In the genomic region with DNA sequence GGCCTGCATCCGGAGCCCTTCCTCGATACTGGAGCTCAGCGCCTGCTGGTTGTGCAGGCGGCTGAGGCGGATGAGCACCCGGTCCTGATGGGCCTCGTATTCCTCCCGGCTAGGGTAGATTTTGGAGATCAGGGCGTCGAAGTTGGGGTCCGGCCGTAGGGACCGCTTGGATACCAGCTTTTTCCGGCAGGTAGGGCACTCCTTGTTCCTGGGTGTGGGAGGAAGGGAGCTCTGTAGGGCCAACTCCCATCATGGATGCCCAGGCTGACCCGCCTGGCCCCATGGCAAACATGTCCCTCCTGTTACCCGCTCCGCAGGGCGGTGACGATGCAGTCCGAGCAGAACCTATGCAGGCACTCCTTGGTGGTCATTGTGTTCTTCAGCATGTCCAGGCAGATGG, we compare ENCODE assay signal across 12 mouse cellular contexts. TPM values are rescaled to one million over a fixed set of nuclear protein-coding genes. Genes with fewer than 3 reads are reported as not detected.
DNase-seq lines count a peak whose midpoint lies in the region; ATAC-seq and TF ChIP-seq lines count a peak whose summit lies in the region.
"Had no signal": no experiment of that assay in that cellular context is flagged by ENCODE, and none has a peak within 500 bp of the region (broad histone marks: within the 10 kb centered on the region; RNA-seq: fewer than 3 reads in every experiment).

No protein-coding gene starts in this region.

- H3K4me1 ChIP-seq in forebrain, embryonic 12.5 days = peaks cover 46% of the 10 kb centered on the region
- H3K4me1 ChIP-seq in forebrain, embryonic 16.5 days (replicated peaks; ENCODE audit: control insufficient read depth, insufficient read depth, low read length) = peaks cover 35% of the 10 kb centered on the region
- peaks cover 52% of the 10 kb centered on the region for H3K4me1 ChIP-seq in E14TG2a.4 (replicated peaks; ENCODE audit: low read depth, low read length)
- H3K4me1 ChIP-seq in embryonic facial prominence, embryonic 10.5 days = peaks cover 53% of the 10 kb centered on the region

- 97% methylated on average over 20 of the region's 20 CpGs for WGBS in forebrain, embryonic 12.5 days
- WGBS in forebrain, embryonic 16.5 days = 97% methylated on average over 20 of the region's 20 CpGs
- WGBS in embryonic facial prominence, embryonic 10.5 days = 96% methylated on average over 20 of the region's 20 CpGs

- no peak overlapping the region for H3K9ac ChIP-seq in forebrain, embryonic 12.5 days
- H3K9ac ChIP-seq in forebrain, embryonic 16.5 days (replicated peaks; ENCODE audit: low read depth, low read length) = no peak overlapping the region
- H3K9ac ChIP-seq: intestine, embryonic 15.5 days; liver, embryonic 12.5 days had no signal

- H3K4me3 ChIP-seq in forebrain, embryonic 12.5 days (replicated peaks) = peak overlapping the region; percentile 69; the same call in 1 of the 2 replicates
- H3K4me3 ChIP-seq in forebrain, embryonic 16.5 days (replicated peaks; ENCODE audit: low read length) = no peak overlapping the region
- H3K4me3 ChIP-seq in E14TG2a.4 (replicated peaks; ENCODE audit: low read length) = peak overlapping the region; percentile 95
- peak overlapping the region; percentile 96 for H3K4me3 ChIP-seq in embryonic facial prominence, embryonic 10.5 days

- H3K27me3 ChIP-seq in forebrain, embryonic 12.5 days = no peaks in the 10 kb centered on the region
- no peaks in the 10 kb centered on the region for H3K27me3 ChIP-seq in forebrain, embryonic 16.5 days (replicated peaks; ENCODE audit: control insufficient read depth, insufficient read depth, low read length)
- H3K27me3 ChIP-seq in E14TG2a.4 (ENCODE audit: insufficient read depth, low read length) = peaks cover 17% of the 10 kb centered on the region
- no peaks in the 10 kb centered on the region for H3K27me3 ChIP-seq in embryonic facial prominence, embryonic 10.5 days (replicated peaks; ENCODE audit: low read depth, poor library complexity, severe bottlenecking)
- H3K27me3 ChIP-seq: intestine, embryonic 15.5 days; liver, embryonic 12.5 days had no signal

- no peak for ATAC-seq in forebrain, embryonic 12.5 days (ENCODE audit: low FRiP score)
- no peak for ATAC-seq in forebrain, embryonic 16.5 days
- ATAC-seq: intestine, embryonic 15.5 days; liver, embryonic 12.5 days had no signal

- H3K27ac ChIP-seq in forebrain, embryonic 12.5 days = peak overlapping the region; percentile 98
- no peak overlapping the region for H3K27ac ChIP-seq in forebrain, embryonic 16.5 days (ENCODE audit: low read length)
- H3K27ac ChIP-seq in embryonic facial prominence, embryonic 10.5 days (replicated peaks) = peak overlapping the region; percentile 24; the same call in 1 of the 2 replicates
- H3K27ac ChIP-seq: intestine, embryonic 15.5 days; liver, embryonic 12.5 days had no signal

- peak; percentile 15 for DNase-seq in kidney, adult 9 months
- no peak for DNase-seq in kidney, adult 8-10 months
- no peak for DNase-seq in embryonic facial prominence, embryonic 10.5 days (ENCODE audit: low spot score)
- DNase-seq in urinary bladder, postnatal 4 days (ENCODE audit: low spot score in 2 of 2) = no peak
- DNase-seq: cerebellum, adult 11 months; right cerebral cortex, postnatal 25 days; thymus, postnatal 4 days had no signal

- TF ChIP-seq CTCF in E14TG2a.4 (conservative IDR thresholded peaks at IDR 0.05; ENCODE audit: low read length) = no peak

- H3K4me2 ChIP-seq in forebrain, embryonic 12.5 days = no peak overlapping the region
- no peak overlapping the region for H3K4me2 ChIP-seq in forebrain, embryonic 16.5 days (ENCODE audit: low read length)

- peaks cover 45% of the 10 kb centered on the region for H3K36me3 ChIP-seq in forebrain, embryonic 12.5 days (replicated peaks)
- peaks cover 2% of the 10 kb centered on the region for H3K36me3 ChIP-seq in forebrain, embryonic 16.5 days (ENCODE audit: control insufficient read depth, insufficient read depth)
- H3K36me3 ChIP-seq in E14TG2a.4 (ENCODE audit: insufficient read depth, low read length) = peaks cover 26% of the 10 kb centered on the region
- peaks cover 48% of the 10 kb centered on the region for H3K36me3 ChIP-seq in embryonic facial prominence, embryonic 10.5 days (replicated peaks)

- H3K9me3 ChIP-seq in forebrain, embryonic 12.5 days = peaks cover 16% of the 10 kb centered on the region
- H3K9me3 ChIP-seq in forebrain, embryonic 16.5 days (ENCODE audit: control insufficient read depth, low read length) = no peaks in the 10 kb centered on the region
- peaks cover 35% of the 10 kb centered on the region for H3K9me3 ChIP-seq in E14TG2a.4 (ENCODE audit: low read length)
- H3K9me3 ChIP-seq in embryonic facial prominence, embryonic 10.5 days = peaks cover 24% of the 10 kb centered on the region
- H3K9me3 ChIP-seq: intestine, embryonic 15.5 days had no signal

RNA-seq across cellular contexts. Expression of a gene that starts 1.5 kb away (rescaled TPM):
- 19.1 and 23.6 TPM in 2 replicates for polyA plus RNA-seq in forebrain, embryonic 12.5 days (2016; fragmentation: Nextera tagmentation; extraction: Ambion mirVana)
- polyA plus RNA-seq in forebrain, embryonic 16.5 days (2015; fragmentation: Nextera tagmentation; extraction: Ambion mirVana) = 16.0 and 20.4 TPM in 2 replicates
- 11.0 and 11.6 TPM in 2 replicates for polyA plus RNA-seq in embryonic facial prominence, embryonic 10.5 days (2016; fragmentation: Nextera tagmentation; extraction: Ambion mirVana)

RNA-seq across cellular contexts. Expression of a gene that starts 4.9 kb away (rescaled TPM):
- polyA plus RNA-seq in forebrain, embryonic 12.5 days (2016; fragmentation: Nextera tagmentation; extraction: Ambion mirVana) = 92.8 and 103 TPM in 2 replicates
- polyA plus RNA-seq in forebrain, embryonic 16.5 days (2015; fragmentation: Nextera tagmentation; extraction: Ambion mirVana) = 63.9 and 65.4 TPM in 2 replicates
- polyA plus RNA-seq in embryonic facial prominence, embryonic 10.5 days (2016; fragmentation: Nextera tagmentation; extraction: Ambion mirVana) = 41.4 and 44.8 TPM in 2 replicates

RNA-seq across cellular contexts. Expression of a gene that starts 8.5 kb away (rescaled TPM):
- polyA plus RNA-seq in forebrain, embryonic 12.5 days (2016; fragmentation: Nextera tagmentation; extraction: Ambion mirVana) = 160 and 166 TPM in 2 replicates
- polyA plus RNA-seq in forebrain, embryonic 16.5 days (2015; fragmentation: Nextera tagmentation; extraction: Ambion mirVana) = 148 and 157 TPM in 2 replicates
- 167 and 177 TPM in 2 replicates for polyA plus RNA-seq in embryonic facial prominence, embryonic 10.5 days (2016; fragmentation: Nextera tagmentation; extraction: Ambion mirVana)

RNA-seq across cellular contexts. Expression of a gene that starts 8.6 kb away (rescaled TPM):
- 54.8 and 59.5 TPM in 2 replicates for polyA plus RNA-seq in forebrain, embryonic 12.5 days (2016; fragmentation: Nextera tagmentation; extraction: Ambion mirVana)
- 55.6 and 60.2 TPM in 2 replicates for polyA plus RNA-seq in forebrain, embryonic 16.5 days (2015; fragmentation: Nextera tagmentation; extraction: Ambion mirVana)
- polyA plus RNA-seq in embryonic facial prominence, embryonic 10.5 days (2016; fragmentation: Nextera tagmentation; extraction: Ambion mirVana) = 44.7 and 47.9 TPM in 2 replicates

RNA-seq across cellular contexts. Expression of a gene that starts 16.2 kb away (rescaled TPM):
- polyA plus RNA-seq in forebrain, embryonic 12.5 days (2016; fragmentation: Nextera tagmentation; extraction: Ambion mirVana) = 1.4 and 2.5 TPM in 2 replicates
- polyA plus RNA-seq in forebrain, embryonic 16.5 days (2015; fragmentation: Nextera tagmentation; extraction: Ambion mirVana) = 2.3 and 4.0 TPM in 2 replicates
- 1.0 and 1.2 TPM in 2 replicates for polyA plus RNA-seq in embryonic facial prominence, embryonic 10.5 days (2016; fragmentation: Nextera tagmentation; extraction: Ambion mirVana)
